Mouse (Mus musculus): ENCODE measurements at regions not wholly inside any gene's neighbourhood (a gene's known extent, or its start where the extent isn't known, plus 50 kb on each side); places are given as distances from the start of the nearest gene placed in this dataset.
"Not testable (repeated sequence)": the region's sequence is repeated elsewhere in the genome, so short reads cannot be mapped to it uniquely, and the experiment has no call there.

DNA sequence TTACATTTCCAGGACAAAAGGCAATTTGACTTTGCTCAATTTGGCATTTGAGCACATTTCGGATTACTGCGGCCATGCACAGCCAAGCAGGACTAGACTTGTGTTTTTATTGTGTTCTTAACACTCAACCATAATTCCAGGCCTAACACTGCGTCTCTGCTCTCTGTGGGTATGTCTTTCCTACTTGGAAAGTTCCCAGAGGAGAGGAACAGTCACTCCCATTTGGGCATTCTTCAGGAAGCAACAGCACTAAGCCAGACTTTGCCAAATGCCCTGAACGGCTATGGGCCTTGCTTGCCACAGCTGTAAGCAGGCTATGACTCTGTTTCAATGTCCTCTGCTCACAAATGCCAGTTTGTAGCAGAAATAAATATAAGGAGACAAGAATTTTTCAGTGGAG is 56.5 kb upstream of the Pdk3 start:
- no peak for DNase-seq

DNA sequence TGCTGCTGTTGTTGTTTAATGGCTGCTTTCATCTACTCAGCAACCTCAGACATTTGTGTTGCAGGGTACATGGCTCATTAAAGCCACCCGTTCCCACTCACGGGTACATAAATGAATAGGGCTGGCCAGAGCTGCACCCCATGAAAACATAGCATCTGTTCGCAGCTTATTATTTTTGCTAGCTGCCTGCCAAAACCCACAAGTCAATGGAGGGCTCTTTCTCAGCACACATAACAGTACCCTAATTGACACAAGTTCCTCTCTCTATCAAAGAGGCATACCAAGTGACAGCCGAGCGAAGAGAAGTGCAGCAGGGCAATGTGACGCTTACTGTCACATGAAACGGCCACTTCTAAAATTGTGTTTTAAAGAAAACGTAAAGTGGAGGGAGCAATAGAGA is 57.0 kb upstream of the Pdk3 start:
- no peak for DNase-seq

DNA sequence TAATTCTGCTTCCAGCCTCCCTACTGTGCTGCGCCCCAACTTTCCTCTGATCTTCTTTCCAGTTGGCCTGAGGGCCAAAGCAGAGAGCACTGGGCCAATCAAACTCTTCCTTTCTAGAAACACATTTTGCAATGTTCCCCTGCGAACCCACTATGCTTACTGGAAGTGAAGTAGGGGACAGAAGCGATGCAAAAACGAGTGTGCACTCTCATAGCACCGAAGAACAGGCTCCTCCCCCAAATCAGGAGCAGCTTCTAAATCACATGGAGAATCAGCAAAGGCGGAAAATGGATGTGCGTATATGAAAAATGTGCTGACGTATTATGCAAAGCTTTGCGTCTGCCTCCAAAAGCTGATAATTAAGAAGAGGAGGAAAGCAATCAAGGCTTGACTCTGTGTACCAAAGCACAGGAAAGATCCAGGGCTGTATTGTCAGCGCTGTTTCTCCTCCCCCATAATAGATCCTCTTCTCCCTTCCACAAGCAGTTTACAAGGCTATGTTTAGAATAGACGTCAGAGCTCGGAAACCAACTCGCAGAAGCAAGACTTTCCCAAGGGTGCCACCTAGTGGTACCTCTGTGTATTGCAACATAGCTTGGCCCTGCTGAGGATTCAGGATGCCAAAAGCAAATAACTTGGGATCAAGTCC is 57.5 kb upstream of the Pdk3 start:
- DNase-seq: peak; percentile 49

DNA sequence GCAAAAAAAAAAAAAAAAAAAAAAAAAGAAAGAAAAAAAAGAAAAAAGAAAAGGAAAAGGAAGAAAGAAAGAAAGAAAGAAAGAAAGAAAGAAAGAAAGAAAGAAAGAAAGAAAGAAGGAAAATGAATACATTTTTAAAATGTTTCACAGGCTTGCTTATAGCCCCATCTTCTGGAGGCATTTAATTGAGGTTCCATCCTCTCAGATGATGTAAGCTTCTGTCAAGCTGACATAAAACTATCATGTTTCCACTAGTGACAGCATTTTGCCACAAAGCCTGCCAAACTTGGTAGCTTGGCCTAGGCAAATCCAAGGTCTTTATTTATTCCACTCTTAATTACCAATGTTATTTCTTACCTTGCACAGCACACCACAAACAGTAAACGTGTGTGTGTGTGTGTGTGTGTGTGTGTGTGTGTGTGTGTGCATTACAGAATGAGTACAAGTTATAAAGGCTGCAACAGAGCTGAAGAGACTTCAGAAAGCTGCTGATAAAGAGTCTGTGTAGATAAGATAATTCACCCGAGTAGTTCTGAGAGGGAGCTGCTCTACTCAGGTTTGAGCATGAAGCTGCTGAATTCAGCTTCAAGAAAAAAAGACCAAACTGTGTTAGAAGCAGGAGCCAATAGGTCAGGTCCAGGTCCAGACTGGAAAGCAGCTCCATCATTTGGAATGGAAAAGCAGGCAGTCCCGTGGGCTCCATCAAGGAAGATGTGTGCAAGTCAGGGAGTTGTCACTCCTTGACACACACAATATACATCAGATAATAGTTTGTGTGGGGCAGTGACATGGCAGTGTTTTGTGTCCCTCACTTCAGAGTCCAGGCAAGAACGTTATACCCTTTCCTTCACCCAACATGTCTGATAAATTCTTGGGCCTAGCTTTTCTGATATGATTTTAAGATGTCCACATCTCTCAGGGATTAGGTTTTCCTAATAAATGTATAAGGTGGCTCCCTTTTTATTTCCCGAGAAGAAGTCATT is 65.1 kb upstream of the Pdk3 start:
- no peak for DNase-seq

DNA sequence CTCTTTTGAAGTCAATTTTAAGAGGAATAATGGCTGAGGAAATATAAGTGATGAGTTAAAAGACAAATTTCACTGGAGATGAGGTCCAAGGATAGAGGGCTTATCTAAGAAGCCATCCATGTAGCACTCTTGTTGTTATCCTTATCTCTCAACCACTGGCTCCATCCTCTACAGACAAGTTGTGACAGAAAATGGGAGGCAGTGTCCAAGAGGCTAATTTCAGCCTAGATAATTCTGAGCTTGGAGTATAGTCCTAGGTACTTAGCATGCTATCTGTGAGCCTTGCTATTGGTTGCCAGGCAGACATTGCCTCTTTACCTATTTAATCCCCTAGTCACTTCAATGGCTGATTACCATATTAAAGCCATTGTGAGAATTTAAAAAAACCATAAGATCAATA is 65.2 kb upstream of the AU015836 start:
- no peak for DNase-seq

DNA sequence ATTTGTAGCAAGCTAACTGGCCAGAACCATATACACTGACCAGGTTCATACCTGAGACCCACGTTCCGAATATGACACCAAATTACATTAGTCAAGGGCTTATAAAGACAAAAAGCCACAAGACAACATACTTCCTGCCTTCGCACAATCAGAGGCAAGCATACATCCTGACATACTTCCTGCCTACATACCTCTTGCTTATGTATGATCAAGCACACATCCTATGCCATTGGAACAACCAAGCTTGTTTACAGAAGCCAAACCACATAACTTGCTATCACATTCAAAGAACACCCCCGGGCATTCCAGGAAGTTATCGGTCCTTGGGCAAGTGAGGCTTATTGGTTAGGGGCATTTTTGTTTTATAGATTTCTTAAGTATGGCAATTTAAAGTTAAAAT is 62.9 kb upstream of the AU015836 start:
- no peak for DNase-seq

DNA sequence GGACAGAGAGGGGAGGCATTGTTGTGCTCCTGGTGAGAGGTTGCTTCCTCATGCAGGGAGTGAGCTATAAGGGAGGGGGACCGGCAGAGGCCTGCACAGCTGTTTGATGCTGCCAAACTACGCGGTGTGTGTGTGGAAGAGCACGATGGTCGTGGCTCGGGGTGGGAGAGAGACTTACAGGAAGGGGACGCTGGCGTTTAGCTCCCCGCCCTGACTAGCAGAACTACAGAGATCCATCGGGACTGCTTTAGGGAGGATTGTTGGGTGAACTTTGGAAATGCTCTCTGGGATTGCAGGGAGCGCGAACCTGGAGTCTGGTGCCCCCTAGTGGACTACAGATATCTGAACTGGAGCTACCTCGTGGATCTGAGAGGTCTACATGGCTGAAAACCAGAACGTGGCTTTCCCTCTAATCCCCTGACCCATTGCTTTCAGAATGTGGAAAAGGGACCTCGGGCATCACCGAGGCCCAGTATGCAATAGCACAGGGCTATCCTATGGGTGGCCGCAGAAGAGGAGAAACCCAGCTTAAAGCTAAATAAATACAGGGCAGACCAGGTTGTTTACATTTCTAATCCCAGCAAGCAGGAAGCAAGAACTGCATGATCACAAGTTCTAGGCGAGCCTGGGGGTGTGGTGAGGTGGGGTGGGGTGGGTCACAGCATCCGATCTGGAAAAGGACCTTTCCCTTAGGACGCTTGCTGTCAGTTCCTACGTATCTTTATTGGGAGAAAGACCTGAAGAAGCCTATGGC is 57.2 kb upstream of the AU015836 start:
- DNase-seq: peak; percentile 6

DNA sequence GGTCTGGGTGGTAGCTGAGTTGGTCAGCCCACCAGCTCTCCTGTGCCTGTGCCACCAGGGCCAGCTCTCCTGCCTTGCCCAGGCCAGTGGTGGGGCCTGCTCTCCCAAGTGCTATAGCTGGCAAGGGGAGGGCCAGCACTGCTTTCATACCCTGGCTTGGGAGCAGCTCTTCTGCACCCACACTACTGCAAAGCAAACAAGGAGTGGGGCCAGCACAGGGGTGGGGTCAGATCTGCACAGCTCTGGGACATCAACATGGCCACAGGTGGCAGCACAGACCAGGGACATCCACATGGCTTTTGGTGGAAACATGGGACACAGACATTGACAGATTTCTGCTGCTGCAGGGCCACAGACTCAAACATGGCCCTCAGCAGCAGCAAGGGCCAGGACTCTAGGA is 52.9 kb upstream of the AU015836 start:
- no peak for DNase-seq

DNA sequence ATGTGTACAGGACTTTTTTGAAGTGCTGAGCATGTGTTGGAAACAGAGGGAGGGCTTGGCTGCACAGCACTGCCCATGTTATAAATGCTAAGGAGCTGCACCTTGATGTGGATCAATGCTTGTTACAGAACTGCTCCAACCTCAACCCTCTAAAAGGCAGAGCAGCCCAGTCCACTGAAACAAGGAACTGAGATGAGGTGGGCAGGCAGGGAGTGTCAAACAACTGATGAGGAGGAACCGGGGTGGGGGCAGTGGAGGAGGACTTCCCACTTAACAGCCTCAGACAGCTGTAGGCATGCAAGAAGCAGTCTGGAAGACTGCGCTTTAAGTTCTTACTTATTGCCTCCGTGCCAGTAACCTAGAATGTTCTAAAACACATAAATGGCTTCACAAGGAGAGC is 51.1 kb upstream of the AU015836 start:
- DNase-seq: not testable (repeated sequence)

All from adrenal gland, adult 8-10 months (tissue).